Mouse (Mus musculus) heart, postnatal 0 days (tissue): Measurements from ENCODE around the gene Vmn1r143. TPM values are rescaled to one million over a fixed set of nuclear protein-coding genes. Genes with fewer than 3 reads are reported as not detected.
"Not testable (repeated sequence)": the region's sequence is repeated elsewhere in the genome, so short reads cannot be mapped to it uniquely, and the experiment has no call there.

ENCODE experiments used
- ATAC-seq: fragments of 200-750 bp; cut with Nextera tagmentation; 2 replicates; pipeline ENCODE4 v1.8.0; 2017; ENCODE audit warnings: low read depth, moderate number of reproducible peaks, moderate library complexity; ENCODE audit not compliant: insufficient read depth
- DNase-seq: peaks from one replicate; pipeline ENCODE4 v3.0.0-alpha.2; 2016; ENCODE audit warnings: low spot score
- H3K27ac ChIP-seq: fragments of 300-500 bp; sonication (generic); 2 replicates; pipeline ENCODE4 v1.5.1; 2014; ENCODE audit warnings: low read depth, mild to moderate bottlenecking
- H3K27me3 ChIP-seq: fragments of 300-500 bp; sonication (generic); 2 replicates; pipeline ENCODE4 v1.6.1; 2014; ENCODE audit warnings: low read length, mixed read lengths; ENCODE audit not compliant: control insufficient read depth, insufficient read depth
- H3K36me3 ChIP-seq: fragments of 300-500 bp; sonication (generic); replicated peaks from 2 replicates; pipeline ENCODE4 v1.6.1; 2014; ENCODE audit warnings: low read length, mixed read lengths; ENCODE audit not compliant: control insufficient read depth, insufficient read depth
- H3K4me1 ChIP-seq: fragments of 300-500 bp; sonication (generic); 2 replicates; pipeline ENCODE4 v1.6.1; 2014; ENCODE audit warnings: antibody characterized with exemption; ENCODE audit not compliant: control insufficient read depth, insufficient read depth
- H3K4me2 ChIP-seq: fragments of 300-500 bp; sonication (generic); 2 replicates; pipeline ENCODE4 v1.6.1; 2014; ENCODE audit warnings: low read depth, mild to moderate bottlenecking, low read length, moderate library complexity
- H3K4me3 ChIP-seq: fragments of 300-500 bp; sonication (generic); 2 replicates; pipeline ENCODE4 v1.5.1; 2014; ENCODE audit warnings: low read depth, low read length
- H3K9ac ChIP-seq: fragments of 300-500 bp; sonication (generic); replicated peaks from 2 replicates; pipeline ENCODE4 v1.6.1; 2014; ENCODE audit warnings: low read depth, low read length, mixed read lengths
- H3K9me3 ChIP-seq: fragments of 300-500 bp; sonication (generic); replicated peaks from 2 replicates; pipeline ENCODE4 v1.6.1; 2016; ENCODE audit warnings: low read length; ENCODE audit not compliant: control insufficient read depth
- WGBS: fragments of 180-500 bp; shearing (Covaris S2); extraction: QIAGEN DNeasy Blood & Tissue Kit; methylation state at CpG from one replicate; pipeline ENCODE4 v1.1.7; 2014; 5-methylcytosine and 5-hydroxymethylcytosine counted together
- polyA plus RNA-seq: library from polyadenylated mRNA; unstranded; fragments of >200 nt; fragmentation: Nextera tagmentation; extraction: Ambion mirVana; gene quantifications from 2 replicates; pipeline ENCODE4 v1.2.1, GENCODE M21; 2015
- total RNA-seq: library from RNA; depleted of rRNA; stranded (reverse); fragments of >200 nt; gene quantifications from 2 replicates; pipeline ENCODE4 v1.2.3, GENCODE M21; 2014; ENCODE audit warnings: low replicate concordance; rRNA removed

Gene Vmn1r143
- total RNA-seq (not detected in 2 replicates), polyA plus RNA-seq (not detected in 2 replicates)

GRCm38 (mm10) chr7:22189077-22189476 is at the start of gene Vmn1r143:
TSS of gene Vmn1r143 (plus strand) at chr7:22189377.
- not testable (repeated sequence) for H3K9me3 ChIP-seq, DNase-seq, H3K36me3 ChIP-seq, H3K27me3 ChIP-seq, H3K27ac ChIP-seq, H3K4me2 ChIP-seq, H3K9ac ChIP-seq, H3K4me1 ChIP-seq, H3K4me3 ChIP-seq, ATAC-seq
- no CpG with 5 or more reads among the region's 3 CpGs for WGBS

- WGBS, result no CpG with 5 or more reads among the region's 3 CpGs
- H3K9ac ChIP-seq, DNase-seq, H3K36me3 ChIP-seq, ATAC-seq, H3K27ac ChIP-seq, H3K4me1 ChIP-seq, H3K4me2 ChIP-seq, H3K9me3 ChIP-seq, H3K4me3 ChIP-seq, H3K27me3 ChIP-seq: not testable (repeated sequence)
These were observed 25.2 kb upstream of the Vmn1r143 start, which contains the start of gene Vmn1r142 for GRCm38 (mm10) chr7:22163935-22164334. TSS of gene Vmn1r142 (minus strand) at chr7:22164035.

- H3K27me3 ChIP-seq, H3K9ac ChIP-seq, H3K27ac ChIP-seq, H3K4me3 ChIP-seq, DNase-seq, H3K36me3 ChIP-seq, ATAC-seq, H3K4me2 ChIP-seq, H3K9me3 ChIP-seq, H3K4me1 ChIP-seq: not testable (repeated sequence)
- no CpG with 5 or more reads among the region's 2 CpGs for WGBS
These were observed 12.0 kb downstream of the Vmn1r143 start, which contains the start of gene Gm8653 for GRCm38 (mm10) chr7:22201164-22201563. TSS of gene Gm8653 (minus strand) at chr7:22201264.

DNA sequence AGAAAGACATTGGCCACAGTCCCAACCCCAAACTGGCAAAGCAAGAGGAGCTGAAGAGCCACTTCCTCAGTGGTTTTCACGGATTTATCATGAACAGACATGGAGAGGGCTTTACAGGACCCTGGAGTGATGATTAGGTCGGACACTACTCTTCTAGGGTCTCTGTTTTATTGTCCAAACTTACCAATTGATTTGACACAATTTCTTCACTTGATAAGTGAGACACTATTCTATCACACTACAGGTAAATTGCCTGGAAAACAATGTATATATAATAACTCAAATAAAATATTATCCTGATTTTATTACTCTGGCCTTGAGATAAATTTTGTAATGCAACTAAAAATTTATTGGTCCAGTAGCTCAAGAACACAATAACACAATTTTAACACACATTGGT is 40.2 kb downstream of the Vmn1r143 start, which contains the start of gene Gm8453:
TSS of gene Gm8453 (minus strand) at position 101 of the 400 bp plus-strand sequence.
- WGBS, result 4% methylated on average over 1 of the region's 2 CpGs
- not testable (repeated sequence) for H3K36me3 ChIP-seq, ATAC-seq, H3K27me3 ChIP-seq, H3K4me2 ChIP-seq, H3K4me3 ChIP-seq, H3K9ac ChIP-seq, DNase-seq, H3K4me1 ChIP-seq, H3K27ac ChIP-seq, H3K9me3 ChIP-seq

Other genes with a start within 250 kb of the Vmn1r143 start
- not detected in 2 replicates for gene Vmn1r137, start 194.8 kb upstream of the Vmn1r143 start, total RNA-seq
- not detected in 2 replicates for gene Vmn1r137, start 194.8 kb upstream of the Vmn1r143 start, polyA plus RNA-seq
- gene Vmn1r138, start 160.5 kb upstream of the Vmn1r143 start, total RNA-seq, result not detected in 2 replicates
- not detected in 2 replicates for gene Vmn1r138, start 160.5 kb upstream of the Vmn1r143 start, polyA plus RNA-seq
- gene Gm6176, start 133.1 kb upstream of the Vmn1r143 start, total RNA-seq, result not detected in 2 replicates
- gene Gm6176, start 133.1 kb upstream of the Vmn1r143 start, polyA plus RNA-seq, result not detected in 2 replicates
- not detected in 2 replicates for gene Vmn1r139, start 120.3 kb upstream of the Vmn1r143 start, total RNA-seq
- not detected in 2 replicates for gene Vmn1r139, start 120.3 kb upstream of the Vmn1r143 start, polyA plus RNA-seq
- not detected in 2 replicates for gene Gm16451, start 71.1 kb upstream of the Vmn1r143 start, total RNA-seq
- not detected in 2 replicates for gene Gm16451, start 71.1 kb upstream of the Vmn1r143 start, polyA plus RNA-seq
- gene Gm10666, start 54.6 kb upstream of the Vmn1r143 start, total RNA-seq, result not detected in 2 replicates
- not detected in 2 replicates for gene Gm10666, start 54.6 kb upstream of the Vmn1r143 start, polyA plus RNA-seq
- gene Vmn1r142, start 25.3 kb upstream of the Vmn1r143 start, total RNA-seq, result not detected in 2 replicates
- gene Vmn1r142, start 25.3 kb upstream of the Vmn1r143 start, polyA plus RNA-seq, result not detected in 2 replicates
- gene Gm8653, start 11.9 kb downstream of the Vmn1r143 start, total RNA-seq, result not detected in 2 replicates
- not detected in 2 replicates for gene Gm8653, start 11.9 kb downstream of the Vmn1r143 start, polyA plus RNA-seq
- gene Gm8453, start 40.1 kb downstream of the Vmn1r143 start, total RNA-seq, result not detected in 2 replicates
- gene Gm8453, start 40.1 kb downstream of the Vmn1r143 start, polyA plus RNA-seq, result not detected in 2 replicates
- gene Gm4187, start 140.3 kb downstream of the Vmn1r143 start, total RNA-seq, result not detected in 2 replicates
- gene Gm4187, start 140.3 kb downstream of the Vmn1r143 start, polyA plus RNA-seq, result not detected in 2 replicates
- not detected in 2 replicates for gene Gm8660, start 181.7 kb downstream of the Vmn1r143 start, total RNA-seq
- gene Gm8660, start 181.7 kb downstream of the Vmn1r143 start, polyA plus RNA-seq, result not detected in 2 replicates
- not detected in 2 replicates for gene Vmn1r148, start 224.2 kb downstream of the Vmn1r143 start, total RNA-seq
- not detected in 2 replicates for gene Vmn1r148, start 224.2 kb downstream of the Vmn1r143 start, polyA plus RNA-seq
- not detected in 2 replicates for gene Vmn1r149, start 248.9 kb downstream of the Vmn1r143 start, total RNA-seq
- not detected in 2 replicates for gene Vmn1r149, start 248.9 kb downstream of the Vmn1r143 start, polyA plus RNA-seq